10 mouse cellular contexts compared by ENCODE assay signal in the genomic region with DNA sequence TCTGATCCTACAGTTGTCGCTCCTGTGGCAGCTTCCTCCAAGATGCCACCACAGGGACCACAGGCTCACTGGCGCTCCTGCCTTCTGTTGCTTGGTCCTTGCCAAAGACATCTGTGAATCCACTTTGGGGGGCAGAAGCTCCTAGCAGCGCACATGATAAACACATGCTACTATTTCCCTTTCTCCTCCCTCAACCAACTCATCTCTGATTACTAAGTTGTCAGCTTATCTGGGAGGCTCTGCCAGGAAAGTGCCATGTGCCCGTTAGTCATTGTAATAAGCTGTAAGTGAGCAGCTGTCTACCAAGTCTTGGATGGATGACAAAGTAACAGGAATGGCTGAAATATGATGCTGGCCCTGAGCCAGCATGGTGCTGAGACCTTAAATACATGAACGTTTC.
DNase-seq lines count a peak whose midpoint lies in the region; ATAC-seq lines count a peak whose summit lies in the region.
"Had no signal": no experiment of that assay in that cellular context is flagged by ENCODE, and none has a peak within 500 bp of the region (broad histone marks: within the 10 kb centered on the region; RNA-seq: fewer than 3 reads in every experiment).

No protein-coding gene starts in this region.

- H3K4me1 ChIP-seq in forebrain, embryonic 14.5 days (ENCODE audit: control insufficient read depth, insufficient read depth, low read length): no peaks in the 10 kb centered on the region
- no peaks in the 10 kb centered on the region for H3K4me1 ChIP-seq in forebrain, embryonic 11.5 days (replicated peaks; ENCODE audit: control insufficient read depth, insufficient read depth, low read length)
- H3K4me1 ChIP-seq in neural tube, embryonic 13.5 days (replicated peaks): no peaks in the 10 kb centered on the region
- 0 out of 2 replicates have a peak, but pooled peaks cover 5% of the 10 kb centered on the region for H3K4me1 ChIP-seq in embryonic facial prominence, embryonic 15.5 days
- H3K4me1 ChIP-seq: lung, embryonic 15.5 days had no signal

- H3K27ac ChIP-seq in forebrain, embryonic 14.5 days (ENCODE audit: low read depth, low read length): no peak overlapping the region
- H3K27ac ChIP-seq in forebrain, embryonic 11.5 days (ENCODE audit: low read depth, low read length): no peak overlapping the region
- H3K27ac ChIP-seq in neural tube, embryonic 13.5 days (replicated peaks): 0 out of 2 replicates have a peak overlapping the region, but pooled peaks have one; percentile 23
- no peak overlapping the region for H3K27ac ChIP-seq in embryonic facial prominence, embryonic 15.5 days (replicated peaks)
- H3K27ac ChIP-seq: lung, embryonic 15.5 days had no signal

- 50% methylated on average over 5 of the region's 5 CpGs for WGBS in forebrain, embryonic 14.5 days
- 87% methylated on average over 5 of the region's 5 CpGs for WGBS in forebrain, embryonic 11.5 days
- 75% methylated on average over 5 of the region's 5 CpGs for WGBS in neural tube, embryonic 13.5 days
- WGBS in embryonic facial prominence, embryonic 15.5 days: 45% methylated on average over 5 of the region's 5 CpGs

- no peaks in the 10 kb centered on the region for H3K27me3 ChIP-seq in forebrain, embryonic 14.5 days (replicated peaks; ENCODE audit: control insufficient read depth, insufficient read depth, low read length)
- H3K27me3 ChIP-seq in forebrain, embryonic 11.5 days (ENCODE audit: control insufficient read depth, insufficient read depth, low read length): no peaks in the 10 kb centered on the region
- H3K27me3 ChIP-seq in neural tube, embryonic 13.5 days: no peaks in the 10 kb centered on the region
- H3K27me3 ChIP-seq in embryonic facial prominence, embryonic 15.5 days: no peaks in the 10 kb centered on the region
- H3K27me3 ChIP-seq: lung, embryonic 15.5 days had no signal

- peak; percentile 87 for ATAC-seq in forebrain, embryonic 14.5 days
- no peak for ATAC-seq in forebrain, embryonic 11.5 days (replicated peaks; ENCODE audit: low FRiP score)
- ATAC-seq in neural tube, embryonic 13.5 days (ENCODE audit: low read depth): no peak
- ATAC-seq in embryonic facial prominence, embryonic 15.5 days (ENCODE audit: insufficient number of reproducible peaks, low FRiP score, low TSS enrichment, low read depth): 0 out of 2 replicates have a peak, but pooled peaks have one; percentile 51
- ATAC-seq: intestine, postnatal 0 days had no signal

- no peak overlapping the region for H3K4me3 ChIP-seq in forebrain, embryonic 14.5 days (ENCODE audit: low read depth, low read length)
- H3K4me3 ChIP-seq in forebrain, embryonic 11.5 days (ENCODE audit: low read depth, low read length): no peak overlapping the region
- H3K4me3 ChIP-seq in neural tube, embryonic 13.5 days: no peak overlapping the region
- H3K4me3 ChIP-seq in embryonic facial prominence, embryonic 15.5 days (replicated peaks): no peak overlapping the region
- H3K4me3 ChIP-seq: lung, embryonic 15.5 days had no signal

- H3K9ac ChIP-seq in forebrain, embryonic 14.5 days (ENCODE audit: low read length): no peak overlapping the region
- no peak overlapping the region for H3K9ac ChIP-seq in forebrain, embryonic 11.5 days (ENCODE audit: low read length)
- no peak overlapping the region for H3K9ac ChIP-seq in neural tube, embryonic 13.5 days
- H3K9ac ChIP-seq in embryonic facial prominence, embryonic 15.5 days: no peak overlapping the region
- H3K9ac ChIP-seq: lung, embryonic 15.5 days had no signal

- no peaks in the 10 kb centered on the region for H3K36me3 ChIP-seq in forebrain, embryonic 14.5 days (ENCODE audit: control insufficient read depth, insufficient read depth, low read length)
- no peaks in the 10 kb centered on the region for H3K36me3 ChIP-seq in forebrain, embryonic 11.5 days (ENCODE audit: control insufficient read depth, insufficient read depth, low read length)
- H3K36me3 ChIP-seq in neural tube, embryonic 13.5 days: no peaks in the 10 kb centered on the region
- H3K36me3 ChIP-seq in embryonic facial prominence, embryonic 15.5 days: no peaks in the 10 kb centered on the region
- H3K36me3 ChIP-seq: lung, embryonic 15.5 days had no signal

- peak; percentile 89 for DNase-seq in forebrain, embryonic 14.5 days (ENCODE audit: low spot score)
- DNase-seq in forebrain, embryonic 11.5 days (ENCODE audit: low spot score): no peak
- DNase-seq in neural tube, embryonic 10.5 days (ENCODE audit: extremely low spot score, low spot score): no peak
- peak; percentile 10 to 20 for DNase-seq in layer of hippocampus, postnatal 36 days
- no peak for DNase-seq in kidney, adult 18-20 months
- no peak for DNase-seq in thymus, postnatal 4 days

- H3K9me3 ChIP-seq in forebrain, embryonic 14.5 days (replicated peaks; ENCODE audit: control insufficient read depth, low read length): no peaks in the 10 kb centered on the region
- no peaks in the 10 kb centered on the region for H3K9me3 ChIP-seq in forebrain, embryonic 11.5 days (ENCODE audit: control insufficient read depth, low read length)
- no peaks in the 10 kb centered on the region for H3K9me3 ChIP-seq in neural tube, embryonic 13.5 days
- H3K9me3 ChIP-seq in embryonic facial prominence, embryonic 15.5 days (replicated peaks): no peaks in the 10 kb centered on the region
- H3K9me3 ChIP-seq: lung, embryonic 15.5 days had no signal

- H3K4me2 ChIP-seq in forebrain, embryonic 14.5 days (ENCODE audit: low read length): no peak overlapping the region
- no peak overlapping the region for H3K4me2 ChIP-seq in forebrain, embryonic 11.5 days (ENCODE audit: low read depth, low read length, severe bottlenecking)
- no peak overlapping the region for H3K4me2 ChIP-seq in neural tube, embryonic 13.5 days
- H3K4me2 ChIP-seq in embryonic facial prominence, embryonic 15.5 days (replicated peaks): no peak overlapping the region
- H3K4me2 ChIP-seq: lung, embryonic 15.5 days had no signal

Comparison
In these comparisons a context has a peak if more than half of its experiments do, and no peak if none do; other contexts are left out.
1. ATAC-seq: peak in forebrain, embryonic 14.5 days (single experiment) and embryonic facial prominence, embryonic 15.5 days (single experiment); none in forebrain, embryonic 11.5 days (single experiment) and neural tube, embryonic 13.5 days (single experiment).
2. DNase-seq: peak in forebrain, embryonic 14.5 days (single experiment) and layer of hippocampus, postnatal 36 days (2 of 2); none in forebrain, embryonic 11.5 days (single experiment), neural tube, embryonic 10.5 days (single experiment), kidney, adult 18-20 months (single experiment) and thymus, postnatal 4 days (single experiment).